Mouse (Mus musculus): ENCODE data around the gene Ubtd2. TPM values are rescaled to one million over a fixed set of nuclear protein-coding genes. Genes with fewer than 3 reads are reported as not detected.

The Ubtd2 gene
- polyA plus RNA-seq, 1 experiment from 2014 or later = 61.5 TPM

- no peaks in the 10 kb centered on the region for H3K9me3 ChIP-seq (ENCODE audit: control insufficient read depth, low read length)
- H3K4me1 ChIP-seq (ENCODE audit: control insufficient read depth, insufficient read depth, low read length) = peaks cover 33% of the 10 kb centered on the region
- WGBS = 98% methylated on average over 4 of the region's 4 CpGs
- no peaks in the 10 kb centered on the region for H3K27me3 ChIP-seq (ENCODE audit: control insufficient read depth, insufficient read depth, low read length)
- H3K36me3 ChIP-seq (ENCODE audit: control insufficient read depth, insufficient read depth, low read length) = no peaks in the 10 kb centered on the region
- no peak overlapping the region for H3K4me3 ChIP-seq (ENCODE audit: low read length)
- H3K4me2 ChIP-seq (replicated peaks; ENCODE audit: low read depth, low read length) = no peak overlapping the region
- no peak for ATAC-seq (ENCODE audit: low FRiP score, low TSS enrichment)
- no peak overlapping the region for H3K27ac ChIP-seq (ENCODE audit: low read depth, low read length)
- no peak overlapping the region for H3K9ac ChIP-seq (ENCODE audit: low read depth, low read length)
These were observed 80.5 kb downstream of the Ubtd2 start for GRCm38 (mm10) chr11:32535646-32536045.

- peaks cover 33% of the 10 kb centered on the region for H3K4me1 ChIP-seq (ENCODE audit: control insufficient read depth, insufficient read depth, low read length)
- 60% methylated on average over 7 of the region's 7 CpGs for WGBS
- H3K4me2 ChIP-seq (replicated peaks; ENCODE audit: low read depth, low read length) = no peak overlapping the region
- H3K9ac ChIP-seq (ENCODE audit: low read depth, low read length) = no peak overlapping the region
- H3K27ac ChIP-seq (ENCODE audit: low read depth, low read length) = no peak overlapping the region
- no peaks in the 10 kb centered on the region for H3K27me3 ChIP-seq (ENCODE audit: control insufficient read depth, insufficient read depth, low read length)
- no peaks in the 10 kb centered on the region for H3K9me3 ChIP-seq (ENCODE audit: control insufficient read depth, low read length)
- H3K36me3 ChIP-seq (ENCODE audit: control insufficient read depth, insufficient read depth, low read length) = no peaks in the 10 kb centered on the region
- no peak overlapping the region for H3K4me3 ChIP-seq (ENCODE audit: low read length)
- ATAC-seq (ENCODE audit: low FRiP score, low TSS enrichment) = no peak
These were observed 81.8 kb downstream of the Ubtd2 start for GRCm38 (mm10) chr11:32536954-32537353.

GRCm38 (mm10) chr11:32538435-32538834 lies 83.3 kb downstream of the Ubtd2 start:
- peaks cover 44% of the 10 kb centered on the region for H3K4me1 ChIP-seq (ENCODE audit: control insufficient read depth, insufficient read depth, low read length)
- no peak for ATAC-seq (ENCODE audit: low FRiP score, low TSS enrichment)
- H3K9ac ChIP-seq (ENCODE audit: low read depth, low read length) = no peak overlapping the region
- H3K4me2 ChIP-seq (replicated peaks; ENCODE audit: low read depth, low read length) = no peak overlapping the region; the same call in 1 of the 2 replicates
- no peaks in the 10 kb centered on the region for H3K9me3 ChIP-seq (ENCODE audit: control insufficient read depth, low read length)
- no peaks in the 10 kb centered on the region for H3K27me3 ChIP-seq (ENCODE audit: control insufficient read depth, insufficient read depth, low read length)
- peak overlapping the region; percentile 73 for H3K27ac ChIP-seq (ENCODE audit: low read depth, low read length)
- no peak overlapping the region for H3K4me3 ChIP-seq (ENCODE audit: low read length)
- H3K36me3 ChIP-seq (ENCODE audit: control insufficient read depth, insufficient read depth, low read length) = no peaks in the 10 kb centered on the region
- WGBS = 60% methylated on average over 6 of the region's 6 CpGs

GRCm38 (mm10) chr11:32538846-32539245 lies 83.7 kb downstream of the Ubtd2 start:
- Histone ChIP-seq H3K27ac (ENCODE audit: low read depth, low read length) (peak overlapping the region; percentile 73), H3K4me2 (replicated peaks; ENCODE audit: low read depth, low read length) (no peak overlapping the region; the same call in 1 of the 2 replicates), H3K9ac (ENCODE audit: low read depth, low read length) (no peak overlapping the region), H3K4me3 (ENCODE audit: low read length) (no peak overlapping the region), H3K9me3 (ENCODE audit: control insufficient read depth, low read length) (no peaks in the 10 kb centered on the region), H3K27me3 (ENCODE audit: control insufficient read depth, insufficient read depth, low read length) (no peaks in the 10 kb centered on the region), H3K36me3 (ENCODE audit: control insufficient read depth, insufficient read depth, low read length) (no peaks in the 10 kb centered on the region), H3K4me1 (ENCODE audit: control insufficient read depth, insufficient read depth, low read length) (peaks cover 40% of the 10 kb centered on the region)
- no peak for ATAC-seq (ENCODE audit: low FRiP score, low TSS enrichment)
- 78% methylated on average over 4 of the region's 4 CpGs for WGBS

- no peaks in the 10 kb centered on the region for H3K9me3 ChIP-seq (ENCODE audit: control insufficient read depth, low read length)
- no peak overlapping the region for H3K4me3 ChIP-seq (ENCODE audit: low read length)
- no peak overlapping the region for H3K27ac ChIP-seq (ENCODE audit: low read depth, low read length)
- H3K4me2 ChIP-seq (replicated peaks; ENCODE audit: low read depth, low read length) = no peak overlapping the region
- H3K36me3 ChIP-seq (ENCODE audit: control insufficient read depth, insufficient read depth, low read length) = no peaks in the 10 kb centered on the region
- WGBS = 62% methylated on average over 7 of the region's 7 CpGs
- peak; percentile 15; the same call in 1 of the 2 replicates for ATAC-seq (ENCODE audit: low FRiP score, low TSS enrichment)
- H3K4me1 ChIP-seq (ENCODE audit: control insufficient read depth, insufficient read depth, low read length) = peaks cover 31% of the 10 kb centered on the region
- no peaks in the 10 kb centered on the region for H3K27me3 ChIP-seq (ENCODE audit: control insufficient read depth, insufficient read depth, low read length)
- H3K9ac ChIP-seq (ENCODE audit: low read depth, low read length) = no peak overlapping the region
These were observed 84.5 kb downstream of the Ubtd2 start for GRCm38 (mm10) chr11:32539717-32540116.

GRCm38 (mm10) chr11:32540463-32540862 lies 85.3 kb downstream of the Ubtd2 start:
- H3K27ac ChIP-seq (ENCODE audit: low read depth, low read length) = no peak overlapping the region

GRCm38 (mm10) chr11:32542181-32542580 lies 87.0 kb downstream of the Ubtd2 start:
- H3K27me3 ChIP-seq (ENCODE audit: control insufficient read depth, insufficient read depth, low read length) = no peaks in the 10 kb centered on the region
- no peak overlapping the region for H3K4me3 ChIP-seq (ENCODE audit: low read length)
- no peak overlapping the region for H3K9ac ChIP-seq (ENCODE audit: low read depth, low read length)
- no peak for ATAC-seq (ENCODE audit: low FRiP score, low TSS enrichment)
- 91% methylated on average over 4 of the region's 4 CpGs for WGBS
- H3K36me3 ChIP-seq (ENCODE audit: control insufficient read depth, insufficient read depth, low read length) = no peaks in the 10 kb centered on the region
- H3K4me2 ChIP-seq (replicated peaks; ENCODE audit: low read depth, low read length) = no peak overlapping the region
- no peaks in the 10 kb centered on the region for H3K9me3 ChIP-seq (ENCODE audit: control insufficient read depth, low read length)
- H3K4me1 ChIP-seq (ENCODE audit: control insufficient read depth, insufficient read depth, low read length) = peaks cover 40% of the 10 kb centered on the region
- H3K27ac ChIP-seq (ENCODE audit: low read depth, low read length) = peak overlapping the region; percentile 47; the same call in 1 of the 2 replicates

More at GRCm38 (mm10) chr11:32540463-32540862, 85.3 kb downstream of the Ubtd2 start:
- WGBS = 77% methylated on average over 6 of the region's 6 CpGs
- H3K9ac ChIP-seq (ENCODE audit: low read depth, low read length) = no peak overlapping the region
- H3K4me3 ChIP-seq (ENCODE audit: low read length) = no peak overlapping the region
- H3K4me2 ChIP-seq (replicated peaks; ENCODE audit: low read depth, low read length) = no peak overlapping the region
- no peak for ATAC-seq (ENCODE audit: low FRiP score, low TSS enrichment)
- no peaks in the 10 kb centered on the region for H3K27me3 ChIP-seq (ENCODE audit: control insufficient read depth, insufficient read depth, low read length)
- H3K36me3 ChIP-seq (ENCODE audit: control insufficient read depth, insufficient read depth, low read length) = no peaks in the 10 kb centered on the region
- H3K4me1 ChIP-seq (ENCODE audit: control insufficient read depth, insufficient read depth, low read length) = peaks cover 34% of the 10 kb centered on the region
- H3K9me3 ChIP-seq (ENCODE audit: control insufficient read depth, low read length) = no peaks in the 10 kb centered on the region

GRCm38 (mm10) chr11:32542687-32543411 lies 87.7 kb downstream of the Ubtd2 start:
- peak overlapping the region; percentile 47; the same call in 1 of the 2 replicates for H3K27ac ChIP-seq (ENCODE audit: low read depth, low read length)
- no peaks in the 10 kb centered on the region for H3K36me3 ChIP-seq (ENCODE audit: control insufficient read depth, insufficient read depth, low read length)
- H3K9ac ChIP-seq (ENCODE audit: low read depth, low read length) = no peak overlapping the region
- H3K9me3 ChIP-seq (ENCODE audit: control insufficient read depth, low read length) = no peaks in the 10 kb centered on the region
- no peak overlapping the region for H3K4me2 ChIP-seq (replicated peaks; ENCODE audit: low read depth, low read length)
- no peak overlapping the region for H3K4me3 ChIP-seq (ENCODE audit: low read length)
- no peak for ATAC-seq (ENCODE audit: low FRiP score, low TSS enrichment)
- 48% methylated on average over 2 of the region's 3 CpGs for WGBS
- H3K4me1 ChIP-seq (ENCODE audit: control insufficient read depth, insufficient read depth, low read length) = peaks cover 36% of the 10 kb centered on the region
- H3K27me3 ChIP-seq (ENCODE audit: control insufficient read depth, insufficient read depth, low read length) = no peaks in the 10 kb centered on the region

- Histone ChIP-seq H3K27me3 (ENCODE audit: control insufficient read depth, insufficient read depth, low read length) (no peaks in the 10 kb centered on the region), H3K4me3 (ENCODE audit: low read length) (no peak overlapping the region), H3K9me3 (ENCODE audit: control insufficient read depth, low read length) (no peaks in the 10 kb centered on the region), H3K4me1 (ENCODE audit: control insufficient read depth, insufficient read depth, low read length) (peaks cover 25% of the 10 kb centered on the region), H3K36me3 (ENCODE audit: control insufficient read depth, insufficient read depth, low read length) (no peaks in the 10 kb centered on the region), H3K27ac (ENCODE audit: low read depth, low read length) (no peak overlapping the region), H3K9ac (ENCODE audit: low read depth, low read length) (no peak overlapping the region), H3K4me2 (replicated peaks; ENCODE audit: low read depth, low read length) (no peak overlapping the region)
- 86% methylated on average over 6 of the region's 6 CpGs for WGBS
- ATAC-seq (ENCODE audit: low FRiP score, low TSS enrichment) = no peak
These were observed 88.9 kb downstream of the Ubtd2 start for GRCm38 (mm10) chr11:32544041-32544440.

Data from kidney, embryonic 14.5 days (tissue).